Mouse (Mus musculus) kidney, postnatal 36 days (tissue): ENCODE measurements around the gene Jph4.

Source experiments
- DNase-seq, 2 experiments: peaks; one replicate each; pipeline ENCODE4 v3.0.0; 2021 to 2022; ENCODE audit warnings: mixed read lengths in 2 of 2

Gene Jph4

GRCm38 (mm10) chr14:55093927-55094326 is 22.8 kb downstream of the Jph4 start:
- DNase-seq, result no peak

DNA sequence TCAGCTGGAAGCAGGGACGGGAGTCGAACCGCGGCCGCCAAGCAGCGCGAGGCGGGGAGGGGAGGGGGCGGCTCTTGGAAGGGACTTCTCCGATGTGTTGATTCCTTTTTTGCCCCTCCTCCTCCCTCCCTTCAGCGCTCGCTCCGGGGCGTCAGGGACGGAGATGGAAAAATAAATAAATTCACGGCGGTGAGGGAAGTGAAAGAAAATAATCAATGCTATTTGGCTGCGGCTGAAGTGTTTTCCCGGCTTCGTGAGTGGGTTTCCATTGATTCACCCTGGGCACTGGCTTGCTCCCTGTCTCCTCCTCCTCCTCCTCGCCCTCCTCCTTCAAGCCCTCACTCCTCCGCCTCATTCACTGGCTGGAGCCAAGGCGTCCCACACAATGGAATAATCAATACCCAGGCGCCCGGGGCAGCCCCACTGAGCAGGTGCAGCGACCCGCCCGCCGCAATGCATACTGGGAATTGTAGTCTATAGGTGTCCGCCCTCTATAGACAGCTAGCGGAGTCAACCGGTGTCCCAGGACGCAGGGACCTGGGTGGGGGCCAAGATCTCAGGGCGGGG is 24.6 kb downstream of the Jph4 start, which contains the start of gene Zfhx2:
TSS of gene Zfhx2 (minus strand) at position 314 of the 567 bp plus-strand sequence.
- DNase-seq, result peak; percentile 97 to 98

GRCm38 (mm10) chr14:55091209-55091865 is 25.4 kb downstream of the Jph4 start:
- DNase-seq, result peak in 1 of 2 experiments; percentile 58

DNA sequence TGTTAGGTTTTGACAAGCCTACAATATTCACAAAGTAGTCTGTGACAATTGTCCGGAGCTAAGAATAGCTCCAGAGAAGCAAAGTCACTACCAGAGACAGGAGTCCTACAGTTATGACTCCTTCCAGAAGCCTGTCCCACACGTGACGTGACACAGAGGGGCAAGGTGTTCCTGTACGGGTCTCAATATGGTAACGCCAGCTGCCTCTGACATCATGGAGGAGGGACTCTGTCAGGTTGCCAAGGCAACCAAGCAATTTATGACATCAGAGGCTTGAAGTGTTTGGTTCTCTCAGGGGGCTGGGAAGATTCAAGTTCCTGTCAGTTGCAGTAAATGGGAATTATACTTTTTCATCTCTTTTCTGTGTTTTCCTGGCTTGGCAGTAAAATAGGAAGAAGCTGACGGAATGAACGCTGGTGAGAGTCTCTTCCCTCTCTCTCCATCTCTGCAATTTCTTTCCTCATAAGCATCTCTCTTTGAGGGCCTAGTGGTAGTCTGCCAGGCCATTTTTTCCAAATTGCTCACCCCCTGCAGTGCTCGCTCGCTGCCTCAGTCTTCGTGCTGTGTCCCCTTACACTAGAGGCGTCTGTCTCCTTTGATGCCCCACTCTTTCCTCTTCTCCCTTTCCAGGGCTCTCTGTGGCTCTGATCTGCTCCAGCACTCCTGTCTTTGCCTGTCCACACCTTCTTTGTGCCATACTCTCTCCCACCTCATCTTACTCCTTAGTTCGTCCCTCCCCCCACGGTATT is 27.4 kb downstream of the Jph4 start:
- DNase-seq, result peak in 1 of 2 experiments; percentile 26

DNA sequence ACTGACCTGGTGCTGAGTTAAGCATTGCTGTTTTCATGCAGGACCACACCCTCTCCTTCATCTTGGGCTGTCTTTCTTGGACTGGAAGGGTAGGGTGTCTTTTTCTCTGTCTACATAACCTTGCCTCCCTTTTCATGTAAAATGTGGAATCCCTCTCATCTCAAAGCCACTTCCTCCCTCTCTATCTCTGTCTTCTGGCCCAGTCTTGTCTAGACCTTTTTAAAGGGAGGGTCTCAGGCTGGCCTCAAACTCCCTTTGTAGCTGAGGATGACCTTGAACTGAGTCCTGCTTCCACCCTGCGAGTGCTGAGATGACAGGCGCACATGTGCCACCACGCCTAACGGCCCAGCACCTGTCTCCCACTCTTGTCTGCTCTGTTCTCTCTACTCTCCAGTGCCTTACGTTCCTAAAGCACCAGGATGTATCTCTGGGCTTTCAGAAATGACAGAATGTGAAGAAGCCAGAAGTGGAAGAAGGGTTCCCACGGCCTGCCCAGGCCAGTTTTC is 30.7 kb downstream of the Jph4 start:
- DNase-seq, result no peak

- peak; percentile 83 to 84 for DNase-seq
These were observed 31.3 kb downstream of the Jph4 start for GRCm38 (mm10) chr14:55085324-55086008.

DNA sequence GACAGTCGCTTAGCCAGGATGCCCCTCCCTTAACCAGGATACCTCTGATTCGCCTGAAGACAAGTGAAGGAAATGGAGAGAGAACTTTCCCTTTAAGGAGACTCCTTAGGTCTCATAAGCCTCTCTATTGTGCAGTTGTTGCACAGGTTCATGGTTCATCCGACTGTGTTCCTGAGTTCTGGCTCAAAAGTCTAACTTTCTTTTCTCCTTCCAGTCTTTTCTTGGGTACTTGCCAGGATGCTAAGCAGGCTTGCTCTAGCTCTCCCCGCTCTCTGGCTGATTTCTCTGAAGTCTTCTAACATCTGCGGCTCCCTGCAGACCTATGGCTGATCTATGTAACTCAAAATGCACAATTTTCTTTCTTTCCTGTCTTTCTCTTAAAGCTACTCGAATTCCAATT is 33.3 kb downstream of the Jph4 start:
- peak; percentile 44 to 83 for DNase-seq

GRCm38 (mm10) chr14:55081105-55081504 is 35.6 kb downstream of the Jph4 start:
- DNase-seq, result no peak

DNA sequence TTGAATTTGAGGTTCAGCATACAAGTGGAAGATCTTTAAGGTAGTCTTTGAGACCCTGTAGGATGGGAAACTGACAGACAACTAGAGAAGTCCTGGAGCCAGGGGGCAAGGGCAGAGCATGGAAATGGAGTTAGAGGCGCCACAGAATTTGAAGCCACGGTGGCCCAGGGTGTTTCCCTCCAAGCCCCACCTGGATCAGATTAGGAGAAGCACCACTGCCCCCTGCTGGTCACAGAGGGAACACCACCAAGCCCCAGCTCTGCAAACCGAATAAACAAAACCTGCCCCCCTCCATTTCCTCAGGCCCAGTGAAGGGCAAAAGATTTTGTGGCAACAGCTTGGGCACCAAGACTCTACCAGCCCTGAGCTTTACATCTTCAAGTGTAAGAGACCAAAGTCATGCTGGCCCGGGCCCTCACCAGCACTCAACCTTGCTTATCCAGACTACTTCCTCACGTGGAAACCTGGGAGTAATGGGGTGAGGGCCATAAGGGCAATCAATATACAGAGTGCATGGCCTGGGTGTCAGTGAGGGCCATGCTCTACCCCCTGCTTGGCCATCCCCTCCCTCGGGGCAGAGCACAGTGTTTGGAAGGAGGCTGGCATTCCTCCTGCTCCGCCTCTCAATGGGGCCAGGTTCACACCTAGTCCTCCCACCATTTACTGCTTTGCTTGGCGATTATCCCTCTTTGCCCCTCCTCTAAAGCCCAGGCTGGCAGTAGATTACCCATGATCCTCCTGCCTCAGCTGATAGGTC is 37.3 kb downstream of the Jph4 start:
- DNase-seq, result peak; percentile 59 to 87

- DNase-seq, result no peak
These were observed 38.3 kb downstream of the Jph4 start for GRCm38 (mm10) chr14:55078366-55078989.

DNA sequence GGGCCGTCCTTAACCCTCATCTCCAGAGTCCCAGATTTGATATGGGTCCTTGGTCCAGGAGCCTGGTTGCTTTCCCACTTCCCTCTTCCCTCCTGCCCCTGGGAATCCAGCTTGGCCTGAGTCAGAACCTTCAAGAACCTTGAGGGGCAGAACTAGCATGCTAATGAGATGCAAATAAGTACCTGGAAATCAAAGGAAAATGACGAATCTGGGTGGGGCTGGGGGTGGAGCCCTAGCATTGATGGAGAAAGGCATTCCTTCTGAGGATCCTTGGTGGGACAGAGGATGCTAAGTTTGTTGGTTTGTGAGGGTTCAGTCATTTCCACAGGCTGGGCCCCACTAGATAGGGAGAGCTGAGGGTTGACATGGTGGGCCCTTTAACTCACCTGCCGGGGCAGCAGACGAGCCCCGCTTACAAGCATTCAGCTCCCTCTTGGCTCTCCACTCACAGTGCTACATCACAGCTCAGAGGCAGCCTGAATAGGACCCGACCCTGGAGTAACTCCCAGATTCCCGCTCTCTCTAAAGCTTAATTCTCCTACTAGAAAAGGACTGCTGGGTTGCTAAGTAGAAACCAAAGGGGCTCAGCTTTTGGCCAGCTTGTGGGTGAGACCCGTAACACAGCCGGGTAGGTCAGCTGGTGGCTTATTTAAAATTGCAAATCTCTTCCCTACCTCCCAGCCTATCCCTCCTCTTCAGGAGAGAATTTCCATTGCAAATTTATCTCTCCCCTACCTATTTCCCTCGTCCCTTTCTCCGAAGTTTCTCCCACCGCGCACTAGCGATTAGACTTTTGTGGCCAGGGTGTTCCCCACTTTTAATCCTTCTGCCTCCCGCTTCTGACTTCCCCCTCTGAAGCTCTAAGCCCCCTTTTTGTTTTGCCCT is 39.0 kb downstream of the Jph4 start:
- no peak for DNase-seq

GRCm38 (mm10) chr14:55076956-55077355 is 39.8 kb downstream of the Jph4 start:
- no peak for DNase-seq

- peak in 1 of 2 experiments; percentile 41 for DNase-seq
These were observed 40.5 kb downstream of the Jph4 start for GRCm38 (mm10) chr14:55076224-55076623.

- no peak for DNase-seq
These were observed 42.3 kb downstream of the Jph4 start for GRCm38 (mm10) chr14:55074416-55074815.

- no peak for DNase-seq
These were observed 45.0 kb downstream of the Jph4 start for GRCm38 (mm10) chr14:55071756-55072155.

DNA sequence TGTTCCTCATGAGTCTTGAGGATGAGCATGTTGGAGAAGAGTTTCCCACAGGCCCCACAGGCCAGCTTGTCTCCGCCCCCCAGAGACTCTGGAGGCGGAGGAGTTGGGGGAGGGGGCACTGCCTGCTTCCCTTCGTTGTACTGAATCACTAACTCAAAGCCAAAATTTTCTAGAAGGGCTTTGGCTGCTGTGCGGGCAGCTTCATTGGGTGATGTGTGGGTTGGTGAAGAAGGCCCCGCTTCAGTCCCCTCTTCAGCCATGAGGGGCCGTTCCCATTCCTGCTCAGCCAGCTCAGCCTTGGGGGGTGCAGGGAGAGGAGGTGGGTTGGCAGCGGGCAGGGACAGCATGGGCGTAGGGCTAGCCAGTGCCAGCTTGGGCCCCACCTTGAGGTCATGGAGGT is 50.7 kb downstream of the Jph4 start:
- DNase-seq, result no peak

GRCm38 (mm10) chr14:55065391-55065790 is 51.3 kb downstream of the Jph4 start:
- DNase-seq, result no peak

GRCm38 (mm10) chr14:55064481-55065370 is 52.0 kb downstream of the Jph4 start:
- no peak for DNase-seq

GRCm38 (mm10) chr14:55063581-55064381 is 53.0 kb downstream of the Jph4 start:
- no peak for DNase-seq
